Mouse (Mus musculus) heart, postnatal 36 days (tissue): ENCODE measurements around the gene Ctcfl. TPM values are rescaled to one million over a fixed set of nuclear protein-coding genes. Genes with fewer than 3 reads are reported as not detected.

Experiments used
- DNase-seq, 2 experiments: peaks; one replicate each; pipeline ENCODE4 v3.0.0; 2021 to 2022
- intact Hi-C: fragments of 180-260 bp; cut with DNase I; formaldehyde crosslinking; loops from one replicate; pipeline ENCODE4 v1.15.1; 2025
- total RNA-seq, 2 experiments: library from RNA; stranded (reverse); gene quantifications; 2 replicates each; pipeline ENCODE4 v1.2.3; 2021

Gene Ctcfl
- total RNA-seq, 2 experiments from 2014 or later: 0.14 TPM; not detected in 1

DNA sequence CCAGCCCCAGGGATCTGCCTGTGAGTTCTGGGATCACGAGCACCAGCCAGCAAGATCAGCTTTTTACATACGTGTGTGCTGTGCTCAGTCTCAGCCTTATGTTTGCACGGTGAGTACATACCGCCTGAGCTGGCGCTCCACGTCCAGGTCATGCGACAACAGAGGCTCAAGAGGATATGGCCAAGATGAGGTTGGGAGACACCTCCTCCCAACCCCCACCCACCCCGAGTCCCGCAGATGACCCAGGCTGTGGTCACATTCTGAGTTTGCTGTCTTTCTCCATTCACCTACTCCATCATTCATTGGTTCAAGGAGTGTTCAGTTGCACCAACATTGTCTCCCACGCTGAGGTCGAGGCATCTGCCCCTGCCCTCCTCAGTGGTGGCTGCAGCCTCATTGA, 34.5 kb downstream of the Ctcfl start:
- no peak for DNase-seq
- intact Hi-C loops: no loop called here

DNA sequence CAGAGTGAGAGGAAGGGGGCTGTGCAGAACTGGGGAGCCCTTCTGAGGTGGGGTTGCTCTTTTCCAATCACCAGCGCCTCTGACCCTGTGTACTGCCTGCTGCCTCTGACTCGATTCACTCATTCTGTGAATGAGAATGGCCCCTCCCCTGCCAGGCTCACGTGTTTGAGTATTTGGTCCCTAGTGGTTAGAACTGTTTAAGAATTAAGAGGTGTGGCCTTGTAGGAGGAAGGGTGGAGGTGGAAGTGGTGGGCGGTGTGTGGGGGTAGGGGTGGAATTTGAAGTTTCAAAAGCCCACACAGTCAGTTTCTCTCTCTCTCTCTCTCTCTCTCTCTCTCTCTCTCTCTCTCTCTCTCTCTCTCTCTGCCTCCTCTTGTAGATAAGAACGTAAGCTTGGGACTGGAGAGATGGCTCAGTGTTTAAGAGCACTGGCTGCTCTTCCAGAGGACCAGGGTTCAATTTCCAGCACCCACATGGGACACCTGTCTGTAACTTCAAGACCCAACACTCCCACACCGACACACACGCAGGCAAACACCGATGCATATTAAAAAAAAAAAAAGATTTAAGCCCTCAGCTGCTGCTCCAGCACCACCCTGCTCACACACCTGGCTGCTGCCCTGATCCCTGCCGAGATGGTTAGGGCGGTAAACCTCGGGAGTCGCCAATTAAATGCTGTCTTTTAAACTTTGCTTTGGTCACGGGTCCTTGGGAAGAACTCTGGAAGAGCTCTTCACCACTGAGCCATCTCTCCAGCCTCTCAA, 35.4 kb downstream of the Ctcfl start:
- intact Hi-C loops: loop anchor here (2.0 kb wide), 1 partner anchor 35 kb away; no protein-coding TSS in a partner anchor
- DNase-seq: no peak

DNA sequence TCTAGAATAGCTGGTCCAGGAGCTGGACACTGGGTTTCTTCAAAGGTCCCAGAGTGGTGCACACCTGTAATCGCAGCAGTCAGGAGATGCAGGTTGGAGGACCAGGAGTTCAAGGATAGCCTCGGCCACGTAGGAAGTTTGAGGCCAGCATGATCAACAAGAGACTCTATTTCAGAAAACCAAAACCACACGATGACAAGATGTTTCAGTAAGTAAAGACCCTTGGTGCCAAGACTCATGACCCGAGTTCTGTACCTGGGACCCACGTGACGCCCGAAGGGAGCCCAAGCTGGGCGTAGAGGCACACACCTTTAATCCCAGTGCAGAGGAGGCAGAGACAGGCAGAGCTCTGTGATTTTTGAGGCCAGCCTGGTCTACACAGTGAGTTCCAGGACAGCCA, 36.2 kb downstream of the Ctcfl start:
- intact Hi-C loops: loop anchor here (2.0 kb wide), 1 partner anchor 34 kb away; no protein-coding TSS in a partner anchor
- DNase-seq: no peak

DNA sequence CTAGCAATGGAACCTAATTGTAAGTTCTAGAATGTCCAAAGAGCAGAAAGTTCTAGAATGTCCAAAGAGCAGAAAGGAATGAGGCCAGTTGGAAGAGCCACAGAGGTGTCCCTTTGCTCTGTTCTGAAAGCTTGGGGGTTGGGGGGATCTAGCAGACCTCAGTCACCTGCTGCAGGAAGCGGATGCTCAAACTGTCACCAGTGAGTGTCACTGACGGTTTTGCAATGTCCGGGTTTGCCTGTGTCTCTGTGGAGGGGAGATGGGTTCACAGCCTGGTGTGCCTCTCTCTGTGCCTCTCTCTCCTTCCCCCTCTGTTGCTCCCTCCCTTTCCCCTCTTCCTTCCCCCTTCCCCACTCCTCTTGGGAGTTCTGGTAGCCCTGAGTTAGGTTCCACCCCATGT, 36.6 kb downstream of the Ctcfl start:
- DNase-seq: no peak
- intact Hi-C loops: loop anchor here (2.0 kb wide), 1 partner anchor 34 kb away; no protein-coding TSS in a partner anchor

DNA sequence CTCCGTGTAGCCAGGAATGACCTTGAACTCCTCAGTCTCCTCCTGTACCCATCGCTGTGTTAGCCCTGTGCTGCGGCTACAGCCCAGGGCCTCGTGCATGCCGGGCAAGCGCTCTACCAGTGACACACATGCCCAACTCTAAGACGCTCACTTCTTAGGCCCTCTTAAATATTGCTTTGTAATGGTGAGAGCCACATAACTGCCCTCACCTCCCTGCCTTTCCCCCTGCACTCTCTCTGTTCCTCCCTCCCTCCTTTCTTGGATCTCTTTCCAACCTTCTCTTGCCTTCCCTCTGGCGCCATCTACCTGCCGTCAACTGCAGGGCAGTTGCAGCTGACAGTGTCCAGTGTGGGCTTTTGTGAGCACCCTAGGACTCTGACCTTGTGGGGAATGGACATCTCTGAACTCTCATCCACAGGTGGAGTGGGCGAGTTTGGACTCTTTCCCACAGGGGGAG, 38.5 kb downstream of the Ctcfl start:
- intact Hi-C loops: loop anchor here (2.0 kb wide), 2 partner anchors 58 to 82 kb away; no protein-coding TSS in a partner anchor
- peak; percentile 78 to 79 for DNase-seq

DNA sequence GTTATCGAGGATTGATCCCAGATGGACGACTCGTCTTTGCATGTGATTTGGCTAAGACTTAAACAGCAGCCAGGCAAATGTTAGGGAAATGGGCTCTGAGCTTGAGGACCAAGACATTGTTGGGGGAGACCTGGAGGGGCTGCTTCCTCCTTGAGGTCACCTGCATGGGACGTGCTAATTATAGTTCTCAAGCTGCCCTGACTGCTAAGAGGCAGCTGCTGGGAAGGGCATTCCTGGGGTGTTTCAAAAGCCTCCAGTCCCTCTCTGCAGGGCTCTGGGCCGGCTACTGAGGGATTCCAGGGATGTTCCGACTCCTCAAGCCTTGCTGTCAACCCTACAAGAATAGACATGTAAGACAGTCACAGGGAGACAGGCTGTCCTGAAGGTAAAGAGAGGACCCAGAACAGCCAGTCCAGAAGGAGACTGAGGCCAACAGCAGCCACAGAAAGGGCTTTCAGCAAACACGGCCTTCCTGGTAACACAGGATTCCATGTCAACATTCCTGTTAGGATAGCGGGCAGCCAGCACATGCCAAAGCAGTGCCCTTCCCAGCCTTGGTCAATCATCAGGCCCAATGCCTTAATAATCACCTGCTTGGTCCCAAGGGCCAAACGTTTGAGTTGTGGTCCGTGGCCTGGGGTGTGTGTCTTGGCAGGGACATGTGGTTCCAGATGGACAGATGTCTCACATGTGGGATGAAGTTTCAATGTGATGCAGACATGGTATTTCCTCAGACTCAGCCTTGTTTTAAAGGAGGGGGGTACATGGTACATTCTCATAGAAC, 39.4 kb downstream of the Ctcfl start:
- DNase-seq: no peak

DNA sequence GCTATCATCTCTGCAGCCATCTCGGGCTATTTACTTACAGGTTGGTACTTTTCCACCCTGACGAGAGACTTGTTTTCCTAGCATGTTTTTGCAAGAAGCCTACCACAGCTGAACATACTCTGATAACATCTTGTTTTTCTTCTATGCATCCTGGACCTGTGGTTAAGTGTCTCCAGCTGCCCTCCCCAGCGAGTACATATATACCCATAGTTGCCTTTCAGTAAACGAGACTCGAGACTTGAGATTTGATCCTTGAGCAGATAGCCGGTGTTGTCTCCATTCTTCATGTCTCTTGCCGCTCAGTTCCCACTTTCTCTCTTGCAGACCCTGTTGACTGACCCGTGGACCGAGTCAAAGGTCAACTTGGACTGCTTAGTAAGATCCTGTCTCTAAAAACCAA, 42.4 kb downstream of the Ctcfl start:
- no peak for DNase-seq
- intact Hi-C loops: no loop called here

More for the DNA sequence above, 39.4 kb downstream of the Ctcfl start:
- intact Hi-C loops: loop anchor here (2.0 kb wide), 2 partner anchors 57 to 81 kb away; no protein-coding TSS in a partner anchor

DNA sequence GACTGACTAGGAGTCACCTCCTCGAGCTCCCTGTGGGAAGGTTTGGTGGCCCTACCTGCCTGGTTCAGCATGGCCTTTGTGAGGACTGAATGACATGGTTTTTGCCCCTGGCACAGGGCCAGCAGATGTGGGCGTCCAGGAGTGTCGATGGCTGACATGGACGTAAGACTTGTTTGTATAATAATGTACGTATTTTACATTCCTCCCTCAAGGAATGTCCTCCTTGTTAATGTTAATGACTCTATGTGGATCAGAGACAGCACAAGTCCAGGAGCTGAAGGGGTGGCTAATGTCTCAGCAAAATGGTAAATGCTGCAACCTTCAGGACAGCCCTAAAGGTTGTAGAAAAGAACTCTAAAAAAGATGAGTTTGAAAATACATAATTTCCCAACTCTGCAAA, 45.7 kb downstream of the Ctcfl start:
- no peak for DNase-seq
- intact Hi-C loops: no loop called here

DNA sequence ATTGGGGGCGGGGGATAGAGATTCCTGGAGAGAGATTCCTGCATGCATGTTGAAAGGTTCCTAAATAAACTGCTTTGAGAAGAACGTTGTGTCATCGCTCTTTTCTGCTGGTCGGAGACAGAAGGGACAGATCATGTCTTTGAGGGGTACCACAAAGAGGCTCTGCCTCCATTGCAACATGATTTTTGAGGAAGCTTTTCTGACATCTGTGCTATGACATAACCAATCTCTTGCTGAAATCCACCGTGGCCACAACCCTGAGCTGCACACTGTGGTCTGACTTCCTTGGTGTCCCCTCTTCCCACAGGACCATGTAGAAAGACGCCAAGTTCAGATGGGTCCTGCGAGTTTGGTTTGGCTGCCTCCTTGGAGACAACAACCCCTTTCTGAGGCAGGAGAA, 46.4 kb downstream of the Ctcfl start:
- intact Hi-C loops: no loop called here

DNA sequence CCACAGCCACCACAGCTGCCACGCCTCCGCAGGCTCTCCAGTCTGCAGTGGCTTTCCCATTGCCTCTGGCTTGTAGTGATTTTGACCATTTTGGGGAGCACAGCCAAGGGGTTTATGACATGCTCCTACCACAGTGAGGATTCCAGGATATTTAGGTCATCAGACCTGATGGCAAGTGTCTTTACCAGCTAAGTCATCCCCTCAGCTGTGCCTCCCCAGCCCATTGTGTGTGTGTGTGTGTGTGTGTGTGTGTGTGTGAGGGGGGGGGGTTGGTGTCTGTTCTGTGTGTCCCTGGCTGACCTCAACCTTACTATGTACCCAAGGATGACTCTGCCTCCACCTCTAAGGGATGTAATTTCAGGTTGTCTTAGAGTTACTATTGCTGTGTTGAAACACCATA, 54.5 kb downstream of the Ctcfl start:
- no peak for DNase-seq
- intact Hi-C loops: no loop called here

More for the DNA sequence above, 46.4 kb downstream of the Ctcfl start:
- DNase-seq: no peak

DNA sequence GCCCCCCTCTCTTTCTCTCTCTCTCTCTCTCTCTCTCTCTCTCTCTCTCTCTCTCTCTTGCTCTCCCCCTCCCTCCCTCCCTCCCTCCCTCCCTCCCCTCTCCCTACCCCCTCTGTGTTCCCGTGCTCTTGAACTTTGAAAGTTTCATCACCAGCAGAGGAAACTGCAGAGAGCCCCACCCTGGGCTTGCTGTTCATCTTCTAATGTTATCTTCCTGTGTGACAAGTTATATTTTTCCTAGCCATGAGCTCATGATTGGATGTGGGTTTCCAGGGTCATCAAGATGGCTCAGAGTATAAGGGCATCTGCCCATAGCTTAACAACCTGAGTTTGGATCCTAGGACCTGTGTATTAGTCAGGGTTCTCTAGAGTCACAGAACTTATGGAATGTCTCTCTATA, 56.1 kb downstream of the Ctcfl start:
- intact Hi-C loops: no loop called here
- DNase-seq: no peak

DNA sequence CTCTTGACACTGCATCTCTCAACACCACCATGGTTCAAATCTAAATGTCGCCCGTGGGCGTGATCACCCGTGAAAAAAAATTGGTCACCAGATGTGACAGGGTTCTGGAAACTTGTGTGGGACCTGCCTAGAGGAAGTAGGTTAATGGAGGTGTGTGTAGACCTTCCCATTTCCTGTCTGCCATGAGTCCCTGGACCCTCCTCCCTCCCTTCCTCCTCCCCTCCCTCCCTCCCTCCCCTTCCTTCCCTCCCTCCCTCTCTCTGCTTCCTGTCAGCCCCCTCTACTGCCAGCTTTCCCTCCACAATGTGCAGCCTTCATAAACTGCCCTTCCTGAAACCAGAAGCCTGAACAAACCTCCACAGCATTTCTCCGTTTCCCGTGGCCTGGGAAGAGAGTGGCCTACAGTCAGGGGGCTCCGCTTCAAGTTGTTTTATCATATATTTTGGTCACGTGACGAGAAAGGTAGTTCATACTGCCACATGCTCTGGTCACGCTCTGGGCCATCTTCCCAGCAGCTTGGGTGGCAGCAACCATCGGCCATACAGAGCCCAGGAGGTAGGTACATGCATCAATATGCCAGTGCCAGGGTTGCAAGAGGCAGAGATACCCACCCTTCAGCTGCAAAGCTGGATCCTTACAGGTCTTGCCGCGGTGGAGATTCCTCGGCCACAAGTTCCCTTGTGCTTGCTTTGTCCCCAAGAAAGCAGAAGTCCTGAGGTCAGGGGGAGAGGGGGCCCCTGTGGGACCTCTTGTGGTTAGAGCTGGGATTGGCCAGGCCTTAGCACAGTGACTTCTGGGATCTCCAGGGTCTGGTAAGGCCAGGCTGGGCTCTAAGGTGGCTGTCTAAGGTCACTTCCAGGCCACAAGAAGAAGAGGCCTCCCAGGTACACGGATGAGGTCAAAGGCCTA, 57.6 kb downstream of the Ctcfl start:
- intact Hi-C loops: no loop called here

DNA sequence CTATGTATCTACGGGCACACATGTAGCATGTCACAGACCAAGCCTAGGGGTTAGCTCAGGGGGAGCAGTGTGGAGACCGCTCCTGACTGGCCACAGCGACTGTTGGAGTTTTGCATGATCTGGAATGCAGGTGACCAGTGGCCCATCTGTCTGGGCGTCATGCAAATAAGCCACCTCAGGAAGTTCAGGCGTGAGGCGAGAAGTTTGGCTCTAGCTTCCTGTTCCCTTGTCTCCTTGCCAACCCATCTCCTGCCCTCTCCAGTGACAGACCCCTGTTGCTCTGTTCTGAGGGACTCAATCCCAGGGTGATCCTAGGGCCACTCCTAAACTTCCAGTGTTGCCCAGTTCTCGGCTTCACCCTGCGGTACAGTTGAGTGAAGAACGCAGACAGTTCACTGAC, 58.9 kb downstream of the Ctcfl start:
- no peak for DNase-seq
- intact Hi-C loops: no loop called here

More for the DNA sequence above, 57.6 kb downstream of the Ctcfl start:
- DNase-seq: no peak

DNA sequence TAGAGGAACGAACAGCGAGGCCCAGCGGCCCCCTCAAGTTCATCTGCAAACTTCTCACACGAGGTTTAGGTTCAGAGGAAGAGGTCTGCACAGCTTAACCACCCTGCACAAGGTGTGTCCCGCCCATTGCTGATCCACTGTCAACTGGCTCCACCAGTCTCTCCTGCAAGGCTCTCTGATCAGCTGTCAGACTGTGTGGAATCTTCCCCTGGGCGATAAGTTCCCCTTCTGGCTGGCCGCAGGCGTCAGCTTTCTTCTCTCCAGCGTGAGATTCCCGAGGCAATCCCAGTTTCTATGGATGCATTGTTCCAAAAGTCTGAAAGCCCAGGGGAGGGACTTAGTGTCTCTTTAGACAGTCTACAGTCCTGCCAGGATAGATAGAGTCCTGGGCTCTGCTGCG, 61.1 kb downstream of the Ctcfl start:
- intact Hi-C loops: no loop called here
- no peak for DNase-seq

DNA sequence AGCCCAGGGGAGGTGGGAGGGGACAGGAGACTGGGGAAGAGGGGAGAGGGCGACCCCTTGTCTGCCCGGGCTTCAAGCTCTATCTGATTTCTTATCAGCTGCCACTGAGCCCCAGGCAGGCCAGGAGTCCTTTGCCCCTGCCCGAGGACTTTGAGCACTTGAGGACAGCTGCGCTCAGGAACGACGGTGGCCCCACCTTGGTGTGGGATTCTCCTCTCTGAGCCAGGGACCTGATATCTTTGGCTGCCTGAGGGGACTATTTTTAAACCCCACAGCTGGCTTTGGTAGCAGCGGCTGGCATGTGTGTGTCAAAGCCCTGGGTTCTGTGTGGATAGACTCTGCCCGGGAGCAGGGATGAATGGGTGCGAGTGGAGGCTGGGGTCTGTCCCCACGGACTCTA, 61.7 kb downstream of the Ctcfl start:
- peak in 1 of 2 experiments; percentile 29 for DNase-seq
- intact Hi-C loops: no loop called here

DNA sequence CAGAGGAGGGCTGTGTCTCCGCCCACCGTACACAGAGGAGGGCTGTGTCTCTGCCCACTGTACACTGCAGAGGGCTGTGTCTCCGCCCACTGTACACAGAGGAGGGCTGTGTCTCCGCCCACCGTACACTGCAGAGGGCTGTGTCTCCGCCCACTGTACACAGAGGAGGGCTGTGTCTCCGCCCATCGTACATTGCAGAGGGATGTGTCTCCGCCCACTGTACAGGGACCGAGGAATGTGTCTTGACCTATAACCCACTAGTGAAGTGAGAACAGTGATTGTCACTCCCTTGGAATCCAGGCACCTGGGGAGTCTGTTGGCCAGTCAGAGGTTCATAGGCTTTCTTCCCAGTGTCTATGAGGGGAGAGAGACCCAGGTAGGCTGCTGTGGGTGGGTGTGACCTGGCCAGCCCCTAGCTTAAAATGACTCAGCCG, 62.4 kb downstream of the Ctcfl start:
- intact Hi-C loops: no loop called here
- no peak for DNase-seq

DNA sequence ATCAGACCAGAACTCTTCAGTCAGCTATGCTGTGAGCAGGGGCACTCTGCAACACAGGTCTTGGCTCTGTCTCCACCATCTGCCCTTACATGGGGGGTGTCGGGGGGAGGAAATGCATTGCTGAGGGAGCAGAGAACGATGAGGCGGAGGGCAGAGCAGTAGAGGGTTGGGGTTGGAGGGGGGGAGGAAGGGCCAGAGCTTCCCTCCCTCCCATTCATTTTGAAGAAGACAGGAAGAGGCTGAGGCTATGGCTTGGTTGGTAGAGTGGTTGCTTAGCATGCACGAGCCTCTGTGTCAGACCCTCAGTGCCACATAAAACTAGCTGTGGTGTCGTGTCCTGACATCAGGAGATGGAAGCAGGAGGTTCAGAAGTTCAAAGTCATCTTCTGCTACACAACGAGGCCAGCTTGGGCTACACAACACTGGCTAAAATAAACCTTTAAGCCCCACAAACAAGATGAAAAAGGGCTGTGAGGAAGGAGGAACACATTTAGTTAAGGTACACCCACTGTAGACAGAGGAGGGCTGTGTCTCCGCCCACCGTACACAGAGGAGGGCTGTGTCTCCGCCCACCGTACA, 62.9 kb downstream of the Ctcfl start:
- no peak for DNase-seq
- intact Hi-C loops: no loop called here

DNA sequence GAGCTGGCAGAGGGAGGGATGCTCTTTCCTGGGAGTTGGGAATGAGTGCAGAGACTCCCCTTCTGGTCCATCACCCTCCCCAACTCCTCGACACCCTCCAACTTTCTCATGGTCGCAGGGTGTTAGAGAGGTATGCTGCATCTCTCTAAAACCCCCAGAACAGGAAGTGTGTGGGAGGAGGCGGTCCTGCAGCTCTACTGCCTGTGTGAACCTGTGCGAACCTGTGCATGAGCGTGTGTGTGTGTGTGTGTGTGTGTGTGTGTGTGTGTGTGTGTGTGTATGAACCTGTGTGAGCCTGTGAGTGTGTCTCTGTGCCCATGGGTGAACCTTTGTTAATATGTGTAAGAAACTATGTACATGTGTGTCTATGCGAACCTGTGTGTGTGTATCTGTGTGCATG, 65.5 kb downstream of the Ctcfl start:
- intact Hi-C loops: no loop called here
- DNase-seq: no peak

DNA sequence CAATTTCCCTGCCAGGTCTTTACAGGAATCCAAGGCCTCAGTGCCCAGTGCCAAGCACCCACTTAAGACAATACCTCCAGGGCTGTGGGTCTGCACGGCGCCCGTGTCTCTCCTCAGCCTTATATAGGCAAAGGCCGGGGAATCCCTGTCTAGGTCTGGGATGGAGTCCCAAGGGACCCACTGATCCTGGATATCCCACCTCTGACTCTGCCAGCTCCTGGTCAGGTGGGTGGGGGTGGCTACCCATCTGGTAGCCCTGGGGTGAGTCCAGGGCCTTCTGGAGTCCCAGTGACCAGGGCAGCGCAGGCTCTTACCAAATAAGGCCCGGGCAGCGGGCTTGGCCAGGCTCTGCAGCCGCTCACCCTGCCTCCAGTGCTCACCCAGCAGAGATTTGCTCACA, 66.4 kb downstream of the Ctcfl start:
- intact Hi-C loops: no loop called here
- peak in 1 of 2 experiments; percentile 22 for DNase-seq
